Mouse (Mus musculus): ENCODE results near the gene Fbxl17. TPM values are rescaled to one million over a fixed set of nuclear protein-coding genes. Genes with fewer than 3 reads are reported as not detected.

Fbxl17 gene
- polyA plus RNA-seq, 1 experiment, result 5.9 TPM

DNA sequence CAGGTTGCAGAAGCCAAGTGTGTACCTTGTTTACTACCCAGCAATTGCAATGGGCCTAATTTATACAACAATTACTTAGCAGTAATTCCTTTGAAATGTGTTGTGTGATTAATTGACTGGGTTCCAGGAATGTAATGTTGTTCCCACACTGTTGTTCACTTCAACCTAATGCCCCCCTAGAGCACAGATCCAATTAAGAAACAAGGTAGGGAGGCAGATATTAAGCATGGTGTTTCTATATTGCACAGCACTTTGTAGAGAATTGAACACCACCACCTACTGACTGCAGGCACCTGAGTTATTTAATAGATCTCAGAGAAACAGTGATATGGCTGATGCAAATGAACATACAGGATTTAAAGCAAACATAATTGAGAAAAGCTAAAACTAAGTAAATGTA is 226.9 kb downstream of the Fbxl17 start:
- Histone ChIP-seq H3K27ac (ENCODE audit: insufficient read depth, low read depth, low read length) (no peak overlapping the region), H3K4me1 (ENCODE audit: control insufficient read depth, insufficient read depth, insufficient read length, low read length) (no peaks in the 10 kb centered on the region), H3K27me3 (ENCODE audit: control insufficient read depth, insufficient read depth, low read length) (no peaks in the 10 kb centered on the region), H3K4me3 (ENCODE audit: low read depth, low read length) (no peak overlapping the region), H3K36me3 (ENCODE audit: control insufficient read depth, insufficient read depth, low read length) (no peaks in the 10 kb centered on the region)
- TF ChIP-seq CTCF (IDR thresholded peaks at IDR 0.05; ENCODE audit: extremely low read depth, insufficient read length, insufficient replicate concordance, low read depth, low read length), result no peak
- TF ChIP-seq POLR2A (IDR thresholded peaks at IDR 0.05; ENCODE audit: low read depth, low read length), result no peak

- Histone ChIP-seq H3K27ac (ENCODE audit: insufficient read depth, low read depth, low read length) (no peak overlapping the region), H3K27me3 (ENCODE audit: control insufficient read depth, insufficient read depth, low read length) (no peaks in the 10 kb centered on the region), H3K4me3 (ENCODE audit: low read depth, low read length) (no peak overlapping the region), H3K4me1 (ENCODE audit: control insufficient read depth, insufficient read depth, insufficient read length, low read length) (no peaks in the 10 kb centered on the region), H3K36me3 (ENCODE audit: control insufficient read depth, insufficient read depth, low read length) (no peaks in the 10 kb centered on the region)
- WGBS, result 75% methylated on average over 6 of the region's 6 CpGs
- TF ChIP-seq CTCF (IDR thresholded peaks at IDR 0.05; ENCODE audit: extremely low read depth, insufficient read length, insufficient replicate concordance, low read depth, low read length) (no peak), POLR2A (IDR thresholded peaks at IDR 0.05; ENCODE audit: low read depth, low read length) (no peak)
Measured at GRCm38 (mm10) chr17:63271000-63271399, 228.8 kb downstream of the Fbxl17 start.

GRCm38 (mm10) chr17:63270513-63270912 is 229.3 kb downstream of the Fbxl17 start:
- Histone ChIP-seq H3K27ac (ENCODE audit: insufficient read depth, low read depth, low read length) (no peak overlapping the region), H3K36me3 (ENCODE audit: control insufficient read depth, insufficient read depth, low read length) (no peaks in the 10 kb centered on the region), H3K27me3 (ENCODE audit: control insufficient read depth, insufficient read depth, low read length) (no peaks in the 10 kb centered on the region), H3K4me3 (ENCODE audit: low read depth, low read length) (no peak overlapping the region), H3K4me1 (ENCODE audit: control insufficient read depth, insufficient read depth, insufficient read length, low read length) (no peaks in the 10 kb centered on the region)
- WGBS, result 90% methylated on average over 5 of the region's 5 CpGs
- TF ChIP-seq CTCF (IDR thresholded peaks at IDR 0.05; ENCODE audit: extremely low read depth, insufficient read length, insufficient replicate concordance, low read depth, low read length), result no peak
- TF ChIP-seq POLR2A (IDR thresholded peaks at IDR 0.05; ENCODE audit: low read depth, low read length), result no peak

DNA sequence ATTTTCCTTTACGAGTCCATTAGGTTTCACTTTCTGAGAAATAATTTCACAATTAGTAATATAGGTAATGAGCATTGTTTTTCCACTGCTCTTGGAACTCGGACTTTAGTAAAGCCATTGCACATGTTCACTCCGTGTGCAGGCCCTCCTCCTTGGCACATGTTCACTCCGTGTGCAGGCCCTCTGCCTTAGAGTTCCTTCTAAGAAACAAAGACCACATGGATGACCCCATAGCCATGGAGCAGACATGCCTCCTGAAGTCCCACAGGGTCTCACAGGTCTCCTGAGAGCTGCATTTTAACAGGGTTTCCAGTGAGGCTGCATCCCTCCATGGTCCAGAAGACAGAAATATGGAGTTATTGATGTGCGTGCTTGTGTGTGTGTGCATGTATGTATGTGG is 237.1 kb downstream of the Fbxl17 start:
- no peak overlapping the region for H3K4me3 ChIP-seq (ENCODE audit: low read depth, low read length)
- H3K27me3 ChIP-seq (ENCODE audit: control insufficient read depth, insufficient read depth, low read length), result no peaks in the 10 kb centered on the region
- H3K4me1 ChIP-seq (ENCODE audit: control insufficient read depth, insufficient read depth, insufficient read length, low read length), result no peaks in the 10 kb centered on the region
- no peak overlapping the region for H3K27ac ChIP-seq (ENCODE audit: insufficient read depth, low read depth, low read length)
- 91% methylated on average over 5 of the region's 5 CpGs for WGBS
- TF ChIP-seq POLR2A (IDR thresholded peaks at IDR 0.05; ENCODE audit: low read depth, low read length) (no peak), CTCF (IDR thresholded peaks at IDR 0.05; ENCODE audit: extremely low read depth, insufficient read length, insufficient replicate concordance, low read depth, low read length) (no peak)
- H3K36me3 ChIP-seq (ENCODE audit: control insufficient read depth, insufficient read depth, low read length), result no peaks in the 10 kb centered on the region

DNA sequence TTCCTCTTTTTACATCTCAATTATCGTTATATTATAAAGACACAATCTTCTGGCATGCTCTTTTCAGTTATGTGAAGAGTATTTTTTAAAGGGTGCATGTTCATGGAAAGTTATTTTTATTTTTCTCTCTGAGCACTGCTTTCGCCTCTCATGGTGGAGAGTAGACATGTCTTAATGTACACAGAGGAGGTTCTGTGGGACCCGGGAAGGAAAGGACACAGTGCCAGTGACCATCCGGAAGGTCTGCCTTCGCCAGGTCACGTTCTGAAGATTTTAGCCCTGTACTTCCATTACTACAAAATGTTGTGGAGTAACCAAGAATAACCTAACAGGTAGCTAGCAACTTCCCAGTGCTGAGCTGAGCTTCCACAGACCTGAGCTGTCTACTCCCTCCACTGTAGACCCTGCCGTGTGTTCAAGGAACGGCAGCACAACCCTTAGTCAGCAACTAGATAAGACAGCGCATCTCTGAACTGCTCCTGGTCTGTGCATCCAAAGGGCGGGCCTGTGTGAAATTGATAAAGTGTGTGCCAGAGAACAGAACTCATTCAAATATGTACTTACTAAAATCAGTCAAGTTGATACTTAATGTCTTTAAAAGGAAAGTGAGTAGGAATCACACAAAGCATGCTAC is 238.2 kb downstream of the Fbxl17 start:
- Histone ChIP-seq H3K27ac (ENCODE audit: insufficient read depth, low read depth, low read length) (no peak overlapping the region), H3K27me3 (ENCODE audit: control insufficient read depth, insufficient read depth, low read length) (no peaks in the 10 kb centered on the region), H3K4me3 (ENCODE audit: low read depth, low read length) (no peak overlapping the region), H3K36me3 (ENCODE audit: control insufficient read depth, insufficient read depth, low read length) (no peaks in the 10 kb centered on the region), H3K4me1 (ENCODE audit: control insufficient read depth, insufficient read depth, insufficient read length, low read length) (no peaks in the 10 kb centered on the region)
- TF ChIP-seq POLR2A (IDR thresholded peaks at IDR 0.05; ENCODE audit: low read depth, low read length) (no peak), CTCF (IDR thresholded peaks at IDR 0.05; ENCODE audit: extremely low read depth, insufficient read length, insufficient replicate concordance, low read depth, low read length) (no peak)
- 89% methylated on average over 10 of the region's 10 CpGs for WGBS

- Histone ChIP-seq H3K4me1 (ENCODE audit: control insufficient read depth, insufficient read depth, insufficient read length, low read length) (no peaks in the 10 kb centered on the region), H3K27me3 (ENCODE audit: control insufficient read depth, insufficient read depth, low read length) (no peaks in the 10 kb centered on the region), H3K27ac (ENCODE audit: insufficient read depth, low read depth, low read length) (no peak overlapping the region), H3K4me3 (ENCODE audit: low read depth, low read length) (no peak overlapping the region), H3K36me3 (ENCODE audit: control insufficient read depth, insufficient read depth, low read length) (no peaks in the 10 kb centered on the region)
- TF ChIP-seq POLR2A (IDR thresholded peaks at IDR 0.05; ENCODE audit: low read depth, low read length), result no peak
- 88% methylated on average over 3 of the region's 3 CpGs for WGBS
Measured at GRCm38 (mm10) chr17:63259091-63259490, 240.7 kb downstream of the Fbxl17 start.

- TF ChIP-seq POLR2A (IDR thresholded peaks at IDR 0.05; ENCODE audit: low read depth, low read length) (no peak), CTCF (IDR thresholded peaks at IDR 0.05; ENCODE audit: extremely low read depth, insufficient read length, insufficient replicate concordance, low read depth, low read length) (no peak)
- no peaks in the 10 kb centered on the region for H3K27me3 ChIP-seq (ENCODE audit: control insufficient read depth, insufficient read depth, low read length)
- WGBS, result 26% methylated on average over 7 of the region's 7 CpGs
- no peak overlapping the region for H3K27ac ChIP-seq (ENCODE audit: insufficient read depth, low read depth, low read length)
- H3K4me3 ChIP-seq (ENCODE audit: low read depth, low read length), result no peak overlapping the region
- H3K36me3 ChIP-seq (ENCODE audit: control insufficient read depth, insufficient read depth, low read length), result no peaks in the 10 kb centered on the region
- no peaks in the 10 kb centered on the region for H3K4me1 ChIP-seq (ENCODE audit: control insufficient read depth, insufficient read depth, insufficient read length, low read length)
Measured at GRCm38 (mm10) chr17:63246144-63246619, 253.6 kb downstream of the Fbxl17 start.

Data from small intestine, adult 2 months (tissue).